Comparison of ENCODE assay signal across 9 mouse cellular contexts in the genomic region with DNA sequence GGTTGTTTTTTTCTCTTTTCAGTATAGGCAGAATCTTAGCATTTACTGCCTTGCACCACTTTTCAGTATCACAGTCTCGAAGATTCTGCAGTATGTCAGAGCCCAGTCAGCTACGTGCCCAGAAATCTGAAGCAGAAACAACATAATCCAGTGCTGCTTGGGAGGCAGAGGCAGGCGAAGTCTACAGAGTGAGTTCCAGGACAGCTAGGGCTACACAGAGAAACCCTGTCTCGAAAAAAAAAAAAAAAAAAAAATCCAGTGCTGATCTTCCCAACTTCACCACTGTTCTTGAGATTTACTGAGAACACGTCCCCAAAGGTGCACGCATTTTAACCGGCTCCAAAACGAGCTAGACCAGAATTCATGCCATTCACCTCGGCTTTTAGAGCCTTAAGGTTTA. TPM values are rescaled to one million over a fixed set of nuclear protein-coding genes. Genes with fewer than 3 reads are reported as not detected.
DNase-seq lines count a peak whose midpoint lies in the region; ATAC-seq and TF ChIP-seq lines count a peak whose summit lies in the region.
"Had no signal": no experiment of that assay in that cellular context is flagged by ENCODE, and none has a peak within 500 bp of the region (broad histone marks: within the 10 kb centered on the region; RNA-seq: fewer than 3 reads in every experiment).

No protein-coding gene starts in this region.

- H3K36me3 ChIP-seq in heart, embryonic 10.5 days: peaks cover 10% of the 10 kb centered on the region
- no peaks in the 10 kb centered on the region for H3K36me3 ChIP-seq in hindbrain, embryonic 11.5 days (ENCODE audit: control insufficient read depth, insufficient read depth, low read length)

- TF ChIP-seq CTCF in Patski (IDR thresholded peaks at IDR 0.05): no peak

- peak; percentile 13 for ATAC-seq in Patski
- peak; percentile 34 for ATAC-seq in hindbrain, embryonic 11.5 days (ENCODE audit: low FRiP score)
- peak; percentile 24; the same call in 1 of the 2 replicates for ATAC-seq in megakaryocyte progenitor cell, adult 5-6 weeks (replicated peaks; ENCODE audit: poor library complexity)

- no peak for DNase-seq in heart, embryonic 10.5 days (ENCODE audit: low spot score)
- DNase-seq in heart, postnatal 25 days (ENCODE audit: low spot score): no peak
- DNase-seq in Patski (ENCODE audit: low read depth, low spot score): no peak
- no peak for DNase-seq in hindbrain, embryonic 11.5 days (ENCODE audit: low spot score)
- DNase-seq in thymus, postnatal 14 days: no peak
- no peak for DNase-seq in adrenal gland, postnatal 14 days
- no peak for DNase-seq in spleen, postnatal 10 days (ENCODE audit: low spot score in 2 of 2)

- intact Hi-C loops in heart, postnatal 25 days (cut with DNase I): loop anchor here (2.0 kb wide), 1 partner anchor 15 kb away; no protein-coding TSS in a partner anchor

- POLR2A ChIA-PET in Patski (lab: Charles Lee): interaction anchor here (0.6 to 1.7 kb wide), 2 partner anchors 12 to 30 kb away, joined by 4 to 5 read pairs; no protein-coding TSS in a partner anchor

- H3K27me3 ChIP-seq in heart, embryonic 10.5 days (ENCODE audit: insufficient read depth, poor library complexity, severe bottlenecking): no peaks in the 10 kb centered on the region
- H3K27me3 ChIP-seq in Patski: no peaks in the 10 kb centered on the region
- H3K27me3 ChIP-seq in hindbrain, embryonic 11.5 days (ENCODE audit: control insufficient read depth, insufficient read depth, low read length): no peaks in the 10 kb centered on the region

- H3K4me3 ChIP-seq in heart, embryonic 10.5 days: peak overlapping the region; percentile 70
- H3K4me3 ChIP-seq in hindbrain, embryonic 11.5 days (ENCODE audit: low read depth, low read length): peak overlapping the region; percentile 49

- H3K4me2 ChIP-seq in hindbrain, embryonic 11.5 days (replicated peaks; ENCODE audit: low read depth, low read length): peak overlapping the region; percentile 46

- CTCF ChIA-PET in Patski (lab: Charles Lee): interaction anchor here (0.6 to 2.1 kb wide), 3 partner anchors 11 to 1633 kb away, joined by 3 to 4 read pairs (median 3); no protein-coding TSS in a partner anchor

- no peaks in the 10 kb centered on the region for H3K9me3 ChIP-seq in heart, embryonic 10.5 days
- no peaks in the 10 kb centered on the region for H3K9me3 ChIP-seq in hindbrain, embryonic 11.5 days (ENCODE audit: control insufficient read depth, low read length)

- no peaks in the 10 kb centered on the region for H3K4me1 ChIP-seq in heart, embryonic 10.5 days
- H3K4me1 ChIP-seq in hindbrain, embryonic 11.5 days (replicated peaks; ENCODE audit: control insufficient read depth, insufficient read depth, low read length): no peaks in the 10 kb centered on the region

- H3K9ac ChIP-seq in hindbrain, embryonic 11.5 days (ENCODE audit: low read depth, low read length): peak overlapping the region; percentile 35

- in situ Hi-C loops in Patski (cut with MboI; ENCODE audit: low pct_unique_long_range_greater_than_20kb): no loop called here

- peak overlapping the region; percentile 91 for H3K27ac ChIP-seq in heart, embryonic 10.5 days
- no peak overlapping the region for H3K27ac ChIP-seq in hindbrain, embryonic 11.5 days (ENCODE audit: low read depth, low read length)

- WGBS in heart, embryonic 10.5 days: 9% methylated on average over 9 of the region's 9 CpGs
- 11% methylated on average over 9 of the region's 9 CpGs for WGBS in hindbrain, embryonic 11.5 days

RNA-seq across cellular contexts. Expression of a gene that starts 0.4 kb away (rescaled TPM):
- 36.5 and 47.6 TPM in 2 replicates for polyA plus RNA-seq in heart, embryonic 10.5 days (2016; fragmentation: Nextera tagmentation; extraction: Ambion mirVana)
- total RNA-seq in heart, postnatal 25 days (2021): 1 to 10 TPM; 3.1 to 4.0 TPM
- polyA plus RNA-seq in Patski (2021): 16.4 TPM
- polyA plus RNA-seq in hindbrain, embryonic 11.5 days (2014; fragmentation: Nextera tagmentation; extraction: Ambion mirVana): 37.9 and 41.5 TPM in 2 replicates
- 44.5 and 47.4 TPM in 2 replicates for total RNA-seq in megakaryocyte progenitor cell, adult 5-6 weeks (2015)
- total RNA-seq in megakaryocyte progenitor cell, adult 5-6 weeks (2017): 44.8 and 51.5 TPM in 2 replicates
- 8.7 and 9.3 TPM in 2 replicates for total RNA-seq in adrenal gland, postnatal 14 days (2021)

RNA-seq across cellular contexts. Expression of a gene that starts 16.6 kb away (rescaled TPM):
- 0.11 TPM in 1 of 2 replicates, not detected in the other for polyA plus RNA-seq in heart, embryonic 10.5 days (2016; fragmentation: Nextera tagmentation; extraction: Ambion mirVana)
- total RNA-seq in heart, postnatal 25 days (2021): not detected
- polyA plus RNA-seq in Patski (2021): 0.14 TPM
- polyA plus RNA-seq in hindbrain, embryonic 11.5 days (2014; fragmentation: Nextera tagmentation; extraction: Ambion mirVana): 0.20 TPM in 1 of 2 replicates, not detected in the other
- not detected in 2 replicates for total RNA-seq in megakaryocyte progenitor cell, adult 5-6 weeks (2015)
- not detected in 2 replicates for total RNA-seq in megakaryocyte progenitor cell, adult 5-6 weeks (2017)
- total RNA-seq in adrenal gland, postnatal 14 days (2021): 0.15 TPM in 1 of 2 replicates, not detected in the other
- polyA plus RNA-seq: large intestine, adult 2 months had no signal

RNA-seq across cellular contexts. Expression of a gene that starts 16.7 kb away (rescaled TPM):
- 412 and 609 TPM in 2 replicates for polyA plus RNA-seq in heart, embryonic 10.5 days (2016; fragmentation: Nextera tagmentation; extraction: Ambion mirVana)
- 10 to 100 TPM; 36.9 to 41.9 TPM for total RNA-seq in heart, postnatal 25 days (2021)
- polyA plus RNA-seq in Patski (2021): 192 TPM
- 773 and 810 TPM in 2 replicates for polyA plus RNA-seq in hindbrain, embryonic 11.5 days (2014; fragmentation: Nextera tagmentation; extraction: Ambion mirVana)
- 538 and 545 TPM in 2 replicates for total RNA-seq in megakaryocyte progenitor cell, adult 5-6 weeks (2015)
- total RNA-seq in megakaryocyte progenitor cell, adult 5-6 weeks (2017): 490 and 575 TPM in 2 replicates
- total RNA-seq in adrenal gland, postnatal 14 days (2021): 123 and 131 TPM in 2 replicates
